Mouse (Mus musculus) G1E (cell line): ENCODE measurements around the gene Fam71a.

Source experiments
- CTCF ChIP-seq: IDR thresholded peaks from 2 replicates; pipeline ENCODE4 v1.5.1; 2012; ENCODE audit warnings: low read depth, low read length, inconsistent platforms, mixed read lengths
- GATA1 ChIP-seq: IDR thresholded peaks from 2 replicates; pipeline ENCODE4 v1.6.1; 2012; ENCODE audit warnings: borderline replicate concordance, low read length, inconsistent platforms, mixed read lengths

DNA sequence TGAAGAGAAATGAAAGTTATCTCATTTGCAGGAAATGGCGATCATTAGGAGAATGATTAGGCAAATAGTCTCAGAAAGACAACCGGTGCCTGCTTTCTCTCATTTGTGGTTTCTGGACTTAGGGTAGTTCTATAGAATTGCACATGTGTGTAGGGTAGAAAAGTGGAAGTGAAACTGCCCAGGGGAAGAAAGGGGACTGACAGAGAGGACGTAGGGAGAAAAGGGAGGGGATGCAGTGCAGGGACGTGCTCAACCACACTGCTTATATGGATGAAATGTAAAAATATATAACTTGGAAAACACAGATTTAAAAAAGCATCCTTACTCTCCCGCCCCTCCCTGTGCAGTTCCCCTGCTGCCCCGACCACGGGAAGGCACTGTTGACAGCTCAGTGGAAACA, 33.3 kb upstream of the Fam71a start:
- TF ChIP-seq GATA1 (no peak), CTCF (no peak)
